Mouse (Mus musculus): ENCODE measurements around the gene Saxo2. TPM values are rescaled to one million over a fixed set of nuclear protein-coding genes. Genes with fewer than 3 reads are reported as not detected.
A peak's percentile ranks its signal among the peaks of the same experiment; 100 is the strongest.

Gene Saxo2
- polyA plus RNA-seq, 1 experiment from 2014 or later = 0.41 TPM

DNA sequence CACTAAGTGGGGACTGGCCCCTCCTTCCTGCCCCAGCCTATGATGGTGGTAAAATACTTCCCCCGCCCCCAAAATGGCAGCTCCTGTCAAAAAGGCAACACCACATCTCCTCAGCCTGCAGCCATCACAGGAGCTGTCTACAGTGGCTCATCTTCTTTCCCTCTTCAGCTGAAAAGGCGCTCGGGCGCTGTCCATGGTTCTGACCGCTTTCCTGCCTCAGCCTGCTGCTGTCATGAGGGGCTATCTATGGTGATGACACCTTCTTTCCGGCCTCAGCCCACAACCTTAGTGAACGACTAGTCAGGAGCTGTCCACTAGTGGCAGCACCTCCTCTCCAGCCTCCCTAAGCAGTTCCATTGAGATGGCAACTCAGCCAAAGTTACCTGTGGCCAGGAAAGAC is 23.0 kb downstream of the Saxo2 start:
- no peak for ATAC-seq (ENCODE audit: insufficient read depth)
- Histone ChIP-seq H3K27ac (replicated peaks) (no peak overlapping the region), H3K4me2 (no peak overlapping the region), H3K4me3 (replicated peaks) (no peak overlapping the region), H3K9me3 (replicated peaks) (no peaks in the 10 kb centered on the region), H3K27me3 (no peaks in the 10 kb centered on the region), H3K9ac (no peak overlapping the region), H3K36me3 (replicated peaks) (no peaks in the 10 kb centered on the region), H3K4me1 (replicated peaks) (no peaks in the 10 kb centered on the region)
- WGBS (ENCODE audit: insufficient replicate concordance) = 11% methylated on average over 7 of the region's 7 CpGs

DNA sequence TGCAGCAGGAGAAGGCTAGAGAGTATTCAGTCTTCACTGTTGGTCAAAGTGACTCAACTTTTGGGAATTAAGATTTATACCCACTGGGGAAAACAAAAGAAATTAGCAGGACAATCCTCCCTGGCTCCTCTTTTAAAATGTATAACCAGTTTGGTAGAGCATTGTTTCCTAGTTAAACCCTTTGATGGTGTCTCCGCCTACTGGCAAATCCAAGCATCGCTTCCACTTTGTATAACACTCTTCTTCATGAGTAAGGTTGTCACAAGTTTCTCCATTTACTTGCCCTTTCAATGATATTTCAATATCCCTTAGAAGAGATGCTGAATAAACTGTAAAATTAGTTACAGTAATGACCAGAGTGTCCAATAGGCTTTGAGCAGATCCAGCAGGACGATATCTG is 38.7 kb downstream of the Saxo2 start:
- Histone ChIP-seq H3K9ac (no peak overlapping the region), H3K4me1 (replicated peaks) (no peaks in the 10 kb centered on the region), H3K27ac (replicated peaks) (no peak overlapping the region), H3K27me3 (no peaks in the 10 kb centered on the region), H3K9me3 (replicated peaks) (no peaks in the 10 kb centered on the region), H3K36me3 (replicated peaks) (no peaks in the 10 kb centered on the region), H3K4me2 (no peak overlapping the region), H3K4me3 (replicated peaks) (no peak overlapping the region)
- WGBS (ENCODE audit: insufficient replicate concordance) = 41% methylated on average over 3 of the region's 3 CpGs
- ATAC-seq (ENCODE audit: insufficient read depth) = no peak

- Histone ChIP-seq H3K36me3 (replicated peaks) (no peaks in the 10 kb centered on the region), H3K9ac (no peak overlapping the region), H3K9me3 (replicated peaks) (no peaks in the 10 kb centered on the region), H3K4me2 (no peak overlapping the region), H3K27me3 (no peaks in the 10 kb centered on the region), H3K27ac (replicated peaks) (no peak overlapping the region), H3K4me3 (replicated peaks) (no peak overlapping the region), H3K4me1 (replicated peaks) (no peaks in the 10 kb centered on the region)
- no peak for ATAC-seq (ENCODE audit: insufficient read depth)
- WGBS (ENCODE audit: insufficient replicate concordance) = 67% methylated on average over 6 of the region's 6 CpGs
These were observed 42.9 kb downstream of the Saxo2 start for GRCm38 (mm10) chr7:82605425-82605824.

DNA sequence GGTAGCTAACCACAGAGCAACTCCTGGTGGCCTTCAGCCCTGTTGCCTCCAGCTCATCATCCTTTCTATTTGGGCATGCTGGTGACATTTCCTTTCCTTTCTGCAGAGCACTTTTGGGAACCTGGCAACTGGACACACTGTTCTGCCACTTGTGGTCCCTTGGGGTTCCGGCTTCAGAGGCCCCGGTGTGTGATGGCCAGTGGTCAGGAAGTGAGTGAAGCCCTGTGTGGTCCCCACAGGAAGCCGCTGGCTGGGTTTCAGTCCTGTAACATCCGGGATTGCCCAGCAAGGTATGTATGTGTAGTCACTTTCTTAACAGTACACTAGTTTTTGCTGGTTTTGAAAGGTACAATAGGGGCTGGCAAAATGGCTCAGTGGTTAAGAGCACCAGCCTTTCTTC is 46.3 kb downstream of the Saxo2 start:
- Histone ChIP-seq H3K4me3 (replicated peaks) (no peak overlapping the region), H3K36me3 (replicated peaks) (no peaks in the 10 kb centered on the region), H3K27me3 (no peaks in the 10 kb centered on the region), H3K4me1 (replicated peaks) (no peaks in the 10 kb centered on the region), H3K9me3 (replicated peaks) (no peaks in the 10 kb centered on the region), H3K27ac (replicated peaks) (no peak overlapping the region), H3K4me2 (no peak overlapping the region), H3K9ac (no peak overlapping the region)
- WGBS (ENCODE audit: insufficient replicate concordance) = 19% methylated on average over 4 of the region's 4 CpGs
- ATAC-seq (ENCODE audit: insufficient read depth) = peak; percentile 31; the same call in 1 of the 2 replicates

DNA sequence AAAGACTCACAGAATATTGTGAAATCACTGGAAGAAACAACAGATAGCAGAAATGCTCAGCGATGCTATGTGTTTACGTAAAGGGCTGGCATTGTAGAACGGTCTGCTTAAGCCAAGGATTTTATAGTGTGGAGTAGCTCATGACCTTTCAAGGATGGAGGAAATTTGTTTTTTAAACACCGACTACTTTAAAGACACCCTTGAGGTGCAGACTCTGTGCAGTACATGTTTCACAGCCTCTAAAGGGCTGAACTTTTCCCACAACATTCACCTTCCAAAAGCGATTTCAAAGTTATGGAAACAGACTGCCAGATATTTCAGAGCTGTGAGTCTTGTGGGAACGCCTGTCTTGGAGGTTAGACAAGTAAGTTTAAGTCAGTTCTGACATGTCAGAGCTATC is 57.4 kb downstream of the Saxo2 start:
- H3K9ac ChIP-seq = no peak overlapping the region
- H3K27ac ChIP-seq (replicated peaks) = no peak overlapping the region
- no peaks in the 10 kb centered on the region for H3K4me1 ChIP-seq (replicated peaks)
- WGBS (ENCODE audit: insufficient replicate concordance) = 66% methylated on average over 6 of the region's 6 CpGs
- H3K27me3 ChIP-seq = no peaks in the 10 kb centered on the region
- no peaks in the 10 kb centered on the region for H3K36me3 ChIP-seq (replicated peaks)
- no peak overlapping the region for H3K4me3 ChIP-seq (replicated peaks)
- H3K9me3 ChIP-seq (replicated peaks) = no peaks in the 10 kb centered on the region
- ATAC-seq (ENCODE audit: insufficient read depth) = no peak
- no peak overlapping the region for H3K4me2 ChIP-seq

Other genes with a start within 250 kb of the Saxo2 start
- gene Efl1, start 86 bp upstream of the Saxo2 start, polyA plus RNA-seq (2015; fragmentation: Nextera tagmentation; extraction: Ambion mirVana) = 8.6 and 9.8 TPM in 2 replicates
- 0.52 and 0.60 TPM in 2 replicates for gene Mex3b, start 218.8 kb upstream of the Saxo2 start, polyA plus RNA-seq (2015; fragmentation: Nextera tagmentation; extraction: Ambion mirVana)

Measured in liver, embryonic 15.5 days (tissue).